Mouse (Mus musculus): Measurements from ENCODE around the gene Olfr305.
"Not testable (repeated sequence)": the region's sequence is repeated elsewhere in the genome, so short reads cannot be mapped to it uniquely, and the experiment has no call there.

Gene Olfr305

GRCm38 (mm10) chr7:86366828-86367227, at the start of gene Olfr305:
TSS of gene Olfr305 (minus strand) at chr7:86366928.
- no peak for DNase-seq

DNA sequence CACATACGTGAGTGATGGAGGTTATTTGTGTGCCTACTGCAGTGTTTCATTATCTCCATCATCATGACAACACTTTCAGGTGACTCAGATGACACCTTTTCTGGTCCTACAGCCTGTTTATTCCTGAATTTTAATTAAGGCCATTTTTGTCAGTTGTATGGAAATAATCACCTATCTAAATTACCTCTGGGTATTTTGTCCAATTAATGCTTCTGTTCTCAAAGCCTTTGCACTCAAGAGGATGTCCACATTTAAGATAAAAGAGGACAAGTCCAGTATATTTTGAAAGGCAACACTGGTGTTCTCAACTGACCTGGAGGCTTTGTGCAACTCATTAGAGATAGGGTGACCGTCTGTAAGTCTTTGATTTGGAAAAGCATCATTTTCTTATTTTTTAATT, 36.8 kb upstream of the Olfr305 start, which contains the start of gene Olfr301:
Gene Olfr301, plus strand, starts transcription at position 301 of the 400 bp plus-strand sequence.
- DNase-seq, result no peak

GRCm38 (mm10) chr7:86397689-86398088, 31.0 kb upstream of the Olfr305 start, which contains the start of gene Olfr303:
TSS of gene Olfr303 (minus strand) at chr7:86397789.
- DNase-seq, result no peak

DNA sequence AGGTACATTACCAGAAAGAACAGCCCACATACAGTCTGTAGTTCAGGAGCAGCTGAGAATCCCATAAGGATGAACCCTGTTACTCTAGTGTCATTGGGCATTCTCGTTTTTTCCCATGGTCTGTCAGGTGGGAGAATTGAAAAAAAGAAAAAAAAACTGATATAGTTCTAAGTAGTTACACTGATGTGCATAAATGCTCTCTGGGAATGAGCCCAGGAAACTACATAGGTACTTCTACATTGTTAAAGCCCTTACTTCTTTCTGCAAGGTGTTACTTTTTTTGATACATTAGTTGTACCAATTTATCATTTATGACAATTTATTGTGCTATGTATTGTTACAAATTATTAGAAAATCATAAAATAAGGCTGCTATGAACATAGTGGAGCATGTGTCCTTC, 19.8 kb upstream of the Olfr305 start, which contains the start of gene Olfr304:
Gene Olfr304, minus strand, starts transcription at position 101 of the 400 bp plus-strand sequence.
- no peak for DNase-seq

GRCm38 (mm10) chr7:86385769-86386168, 19.0 kb upstream of the Olfr305 start:
- no peak for DNase-seq

- DNase-seq, result not testable (repeated sequence)
Observed at GRCm38 (mm10) chr7:86346296-86346695, 20.4 kb downstream of the Olfr305 start.

GRCm38 (mm10) chr7:86344253-86344652, 22.5 kb downstream of the Olfr305 start:
- no peak for DNase-seq

- DNase-seq, result no peak
Observed at GRCm38 (mm10) chr7:86342881-86343565, 23.7 kb downstream of the Olfr305 start.

DNA sequence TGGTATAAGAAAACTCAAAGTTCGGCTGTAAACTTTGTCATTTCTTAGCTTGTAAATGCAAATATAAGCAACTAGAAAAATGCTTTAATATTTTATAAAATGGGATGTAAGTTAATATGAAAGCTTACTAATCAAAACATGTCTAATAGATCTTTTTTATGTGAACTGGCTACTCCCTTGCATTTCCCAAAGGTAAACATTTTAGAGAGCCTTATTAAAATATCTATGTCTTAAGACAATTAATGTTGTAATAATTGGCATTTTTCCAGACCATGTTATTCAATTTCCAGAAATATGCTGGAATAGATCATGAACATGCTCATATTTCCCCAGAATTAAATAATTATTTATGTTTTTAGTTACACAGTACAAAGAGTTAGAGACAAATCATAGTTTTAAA, 29.2 kb downstream of the Olfr305 start, which contains the start of gene Olfr307:
Gene Olfr307, minus strand, starts transcription at position 101 of the 400 bp plus-strand sequence.
- DNase-seq, result no peak

GRCm38 (mm10) chr7:86325530-86325929, 41.2 kb downstream of the Olfr305 start, which contains the start of gene Olfr308:
TSS of gene Olfr308 (minus strand) at chr7:86325630.
- DNase-seq, result no peak

DNA sequence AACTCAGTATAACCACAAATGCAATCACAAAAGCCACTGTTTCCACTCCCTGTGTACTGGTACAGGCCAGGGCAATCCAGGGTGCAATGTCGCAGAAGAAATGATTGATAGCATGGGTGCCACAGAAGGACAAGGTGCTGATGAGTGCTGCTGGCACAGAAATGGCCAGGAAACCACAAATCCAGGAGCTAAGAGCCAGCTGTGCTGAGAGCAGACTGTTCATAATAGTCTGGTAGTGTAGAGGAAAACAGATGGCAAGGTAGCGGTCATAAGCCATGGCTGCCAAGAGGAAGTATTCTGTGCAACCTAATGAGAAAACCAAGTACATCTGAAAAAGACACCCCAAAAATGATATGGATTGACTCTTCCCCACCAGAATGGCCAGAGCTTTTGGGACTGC, 45.4 kb downstream of the Olfr305 start:
- no peak for DNase-seq

DNA sequence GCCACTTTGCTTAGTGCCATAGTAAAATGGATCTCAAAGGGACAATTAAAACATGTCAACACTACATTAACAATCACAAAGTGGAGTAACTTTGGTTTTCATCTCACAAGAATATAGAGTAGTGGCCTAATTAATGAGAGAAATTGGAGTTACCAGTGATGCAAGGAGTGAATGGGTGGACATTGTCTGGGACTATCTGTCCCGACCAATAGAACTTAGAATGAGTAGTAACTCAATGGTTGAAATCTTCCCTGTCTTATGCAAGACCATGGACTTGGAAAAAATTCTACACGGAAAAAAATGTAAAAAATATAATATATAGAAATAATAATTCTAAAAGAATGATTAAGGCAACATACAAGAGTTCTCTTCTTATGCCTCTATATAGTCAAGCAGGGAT, 53.1 kb downstream of the Olfr305 start, which contains the start of gene Olfr309:
Gene Olfr309, minus strand, starts transcription at position 101 of the 400 bp plus-strand sequence.
- DNase-seq, result no peak

All from thymus, postnatal 4 days (tissue).